Mouse (Mus musculus) stomach, embryonic 16.5 days (tissue): Measurements from ENCODE around the gene Itm2c. TPM values are rescaled to one million over a fixed set of nuclear protein-coding genes. Genes with fewer than 3 reads are reported as not detected.

Experiments used
- ATAC-seq: fragments of 200-750 bp; cut with Nextera tagmentation; 2 replicates; pipeline ENCODE4 v1.8.0; 2017; ENCODE audit warnings: moderate number of reproducible peaks, moderate TSS enrichment; ENCODE audit not compliant: insufficient read depth, low FRiP score
- H3K27ac ChIP-seq: fragments of 300-500 bp; sonication (generic); 2 replicates; pipeline ENCODE4 v1.5.1; 2014; ENCODE audit warnings: low read length
- H3K27me3 ChIP-seq: fragments of 300-500 bp; sonication (generic); 2 replicates; pipeline ENCODE4 v1.6.1; 2014; ENCODE audit warnings: low read length, control low read depth, mixed read lengths; ENCODE audit not compliant: control insufficient read depth, insufficient read depth
- H3K36me3 ChIP-seq: fragments of 300-500 bp; sonication (generic); 2 replicates; pipeline ENCODE4 v1.6.1; 2014; ENCODE audit warnings: low read length; ENCODE audit not compliant: control insufficient read depth, insufficient read depth
- H3K4me1 ChIP-seq: fragments of 300-500 bp; sonication (generic); 2 replicates; pipeline ENCODE4 v1.6.1; 2014; ENCODE audit warnings: low read length, control low read depth, mixed read lengths; ENCODE audit not compliant: control insufficient read depth, insufficient read depth
- H3K4me2 ChIP-seq: fragments of 300-500 bp; sonication (generic); 2 replicates; pipeline ENCODE4 v1.6.1; 2014; ENCODE audit warnings: low read depth, low read length, mixed read lengths
- H3K4me3 ChIP-seq: fragments of 300-500 bp; sonication (generic); replicated peaks from 2 replicates; pipeline ENCODE4 v1.5.1; 2014; ENCODE audit warnings: mild to moderate bottlenecking, low read length
- H3K9ac ChIP-seq: fragments of 300-500 bp; sonication (generic); 2 replicates; pipeline ENCODE4 v1.6.1; 2014; ENCODE audit warnings: low read length
- H3K9me3 ChIP-seq: fragments of 300-500 bp; sonication (generic); replicated peaks from 2 replicates; pipeline ENCODE4 v1.6.1; 2016; ENCODE audit warnings: low read length, control low read depth; ENCODE audit not compliant: control insufficient read depth
- WGBS: fragments of 180-500 bp; shearing (Covaris S2); extraction: QIAGEN DNeasy Blood & Tissue Kit; methylation state at CpG from one replicate; pipeline ENCODE4 v1.1.7; 2014; 5-methylcytosine and 5-hydroxymethylcytosine counted together
- polyA plus RNA-seq: library from polyadenylated mRNA; unstranded; fragments of >200 nt; fragmentation: Nextera tagmentation; extraction: Ambion mirVana; gene quantifications from 2 replicates; pipeline ENCODE4 v1.2.1, GENCODE M21; 2015

Itm2c gene
- 168 and 175 TPM in 2 replicates for polyA plus RNA-seq

DNA sequence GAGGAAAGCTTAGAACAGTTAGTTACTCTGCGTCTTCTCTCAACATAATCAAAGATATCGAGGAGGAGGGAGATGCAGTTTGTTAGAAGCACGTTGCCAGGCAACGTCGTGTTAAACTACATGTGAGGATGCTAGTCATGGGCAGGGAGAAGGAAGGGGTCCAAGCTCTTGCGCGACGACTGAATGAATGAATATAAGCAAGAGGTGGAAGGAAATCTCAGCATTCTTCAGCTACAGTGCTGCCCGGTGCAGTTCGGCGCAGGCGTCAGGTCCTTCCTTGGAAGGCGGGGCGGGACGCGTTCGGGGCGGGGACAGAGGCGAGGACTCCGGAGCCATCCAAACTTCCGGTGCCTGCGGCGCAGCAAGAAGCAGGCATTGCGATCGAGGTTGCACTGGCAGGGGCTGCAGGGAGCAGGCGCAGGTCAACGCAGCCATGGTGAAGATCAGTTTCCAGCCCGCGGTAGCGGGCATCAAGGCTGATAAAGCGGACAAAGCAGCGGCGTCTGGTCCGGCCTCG is at the start of gene Itm2c:
Gene Itm2c, plus strand, starts transcription at position 51 of the 517 bp plus-strand sequence.
- ATAC-seq: peak; percentile 86
- WGBS: under 1% methylated on average over 35 of the region's 35 CpGs
- peak within 1 kb of the TSS; percentile 85 for H3K4me2 ChIP-seq

GRCm38 (mm10) chr1:85844981-85845380 is 49.1 kb upstream of the Itm2c start:
- Histone ChIP-seq H3K9ac (no peak overlapping the region), H3K4me1 (no peaks in the 10 kb centered on the region), H3K9me3 (no peaks in the 10 kb centered on the region), H3K36me3 (peaks cover 23% of the 10 kb centered on the region), H3K4me2 (no peak overlapping the region), H3K4me3 (no peak overlapping the region), H3K27me3 (no peaks in the 10 kb centered on the region), H3K27ac (no peak overlapping the region)
- WGBS: 75% methylated on average over 6 of the region's 6 CpGs
- no peak for ATAC-seq

More for the DNA sequence above, at the start of gene Itm2c:
- Histone ChIP-seq H3K9me3 (no peaks in the 10 kb centered on the region), H3K4me1 (peaks cover 41% of the 10 kb centered on the region), H3K36me3 (no peaks in the 10 kb centered on the region), H3K27ac (peak within 1 kb of the TSS; percentile 80), H3K27me3 (no peaks in the 10 kb centered on the region), H3K4me3 (peak within 1 kb of the TSS; percentile 87), H3K9ac (peak within 1 kb of the TSS; percentile 75)

DNA sequence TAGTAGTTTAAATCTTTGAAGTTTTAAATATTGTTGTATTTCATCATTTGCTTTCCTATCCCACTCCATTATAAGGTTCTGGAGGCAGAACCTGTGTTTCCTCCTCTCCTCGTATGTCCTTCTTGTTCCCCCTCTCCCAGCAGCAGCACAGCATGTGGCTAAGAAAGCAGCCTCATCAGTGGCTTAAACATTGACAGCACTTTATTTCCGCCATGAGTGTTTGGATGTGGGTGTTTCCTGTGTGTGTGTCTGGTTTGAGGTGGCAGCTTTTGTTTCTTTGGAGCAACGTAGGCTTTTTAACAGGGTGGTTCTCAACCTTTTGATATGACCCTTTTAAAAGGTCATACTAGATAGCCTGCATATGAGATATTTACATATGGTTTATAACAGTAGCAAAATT is 48.6 kb upstream of the Itm2c start:
- Histone ChIP-seq H3K9ac (no peak overlapping the region), H3K36me3 (peaks cover 23% of the 10 kb centered on the region), H3K9me3 (no peaks in the 10 kb centered on the region), H3K27me3 (no peaks in the 10 kb centered on the region), H3K4me3 (no peak overlapping the region), H3K27ac (no peak overlapping the region), H3K4me2 (no peak overlapping the region), H3K4me1 (no peaks in the 10 kb centered on the region)
- ATAC-seq: no peak
- 63% methylated on average over 3 of the region's 3 CpGs for WGBS

- H3K9me3 ChIP-seq: no peaks in the 10 kb centered on the region
- 92% methylated on average over 14 of the region's 14 CpGs for WGBS
- H3K27me3 ChIP-seq: no peaks in the 10 kb centered on the region
- H3K9ac ChIP-seq: no peak overlapping the region
- H3K36me3 ChIP-seq: peaks cover 21% of the 10 kb centered on the region
- no peak overlapping the region for H3K4me3 ChIP-seq
- H3K4me2 ChIP-seq: no peak overlapping the region
- ATAC-seq: no peak
- no peaks in the 10 kb centered on the region for H3K4me1 ChIP-seq
- no peak overlapping the region for H3K27ac ChIP-seq
Measured at GRCm38 (mm10) chr1:85849016-85849415, 45.1 kb upstream of the Itm2c start.

- Histone ChIP-seq H3K9ac (no peak overlapping the region), H3K27me3 (no peaks in the 10 kb centered on the region), H3K4me3 (no peak overlapping the region), H3K27ac (no peak overlapping the region), H3K36me3 (peaks cover 17% of the 10 kb centered on the region), H3K4me2 (no peak overlapping the region), H3K4me1 (no peaks in the 10 kb centered on the region), H3K9me3 (no peaks in the 10 kb centered on the region)
- WGBS: 88% methylated on average over 5 of the region's 5 CpGs
- ATAC-seq: no peak
Measured at GRCm38 (mm10) chr1:85850851-85851250, 43.2 kb upstream of the Itm2c start.

- Histone ChIP-seq H3K9ac (no peak overlapping the region), H3K27me3 (no peaks in the 10 kb centered on the region), H3K4me3 (no peak overlapping the region), H3K4me2 (no peak overlapping the region), H3K9me3 (no peaks in the 10 kb centered on the region), H3K36me3 (peaks cover 16% of the 10 kb centered on the region), H3K27ac (no peak overlapping the region), H3K4me1 (no peaks in the 10 kb centered on the region)
- peak; percentile 51; the same call in 1 of the 2 replicates for ATAC-seq
- WGBS: 64% methylated on average over 2 of the region's 2 CpGs
Measured at GRCm38 (mm10) chr1:85852996-85853689, 40.9 kb upstream of the Itm2c start.

DNA sequence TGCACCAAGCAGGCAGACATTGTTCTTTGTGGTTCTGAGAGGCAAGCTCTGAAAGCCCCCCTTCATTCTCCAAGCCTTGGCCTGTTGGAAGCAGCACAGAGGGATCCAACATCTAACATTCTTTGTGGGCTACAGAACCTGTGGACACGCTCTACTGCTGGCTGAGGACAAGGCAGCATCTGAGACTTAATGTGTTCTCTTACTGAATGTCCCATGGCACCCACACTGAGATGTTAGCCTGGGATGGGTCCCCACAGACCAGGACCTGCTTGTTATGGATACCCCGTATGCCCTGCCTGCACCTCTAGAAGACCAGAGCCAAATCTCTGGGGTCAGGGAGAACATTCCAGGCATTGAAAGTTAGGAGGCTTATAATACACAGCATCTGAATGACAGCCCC is 40.2 kb upstream of the Itm2c start:
- no peak overlapping the region for H3K27ac ChIP-seq
- no peaks in the 10 kb centered on the region for H3K4me1 ChIP-seq
- no peak overlapping the region for H3K4me2 ChIP-seq
- ATAC-seq: no peak
- no peak overlapping the region for H3K4me3 ChIP-seq
- peaks cover 9% of the 10 kb centered on the region for H3K36me3 ChIP-seq
- no peaks in the 10 kb centered on the region for H3K9me3 ChIP-seq
- 93% methylated on average over 2 of the region's 2 CpGs for WGBS
- H3K27me3 ChIP-seq: no peaks in the 10 kb centered on the region
- H3K9ac ChIP-seq: no peak overlapping the region

GRCm38 (mm10) chr1:85854475-85854874 is 39.6 kb upstream of the Itm2c start:
- Histone ChIP-seq H3K9ac (no peak overlapping the region), H3K9me3 (no peaks in the 10 kb centered on the region), H3K36me3 (peaks cover 6% of the 10 kb centered on the region), H3K27me3 (no peaks in the 10 kb centered on the region), H3K4me2 (no peak overlapping the region), H3K27ac (no peak overlapping the region), H3K4me3 (no peak overlapping the region), H3K4me1 (no peaks in the 10 kb centered on the region)
- no peak for ATAC-seq
- WGBS: 57% methylated on average over 2 of the region's 2 CpGs

- ATAC-seq: no peak
- H3K27ac ChIP-seq: no peak overlapping the region
- no peak overlapping the region for H3K4me2 ChIP-seq
- peaks cover 6% of the 10 kb centered on the region for H3K36me3 ChIP-seq
- no peak overlapping the region for H3K9ac ChIP-seq
- no peaks in the 10 kb centered on the region for H3K27me3 ChIP-seq
- no peak overlapping the region for H3K4me3 ChIP-seq
- no peaks in the 10 kb centered on the region for H3K9me3 ChIP-seq
- 70% methylated on average over 3 of the region's 3 CpGs for WGBS
- H3K4me1 ChIP-seq: no peaks in the 10 kb centered on the region
Measured at GRCm38 (mm10) chr1:85856266-85856665, 37.8 kb upstream of the Itm2c start.
